Mouse (Mus musculus): ENCODE measurements around the gene March6. TPM values are rescaled to one million over a fixed set of nuclear protein-coding genes. Genes with fewer than 3 reads are reported as not detected.

Gene March6
- total and polyA plus RNA-seq, 2 experiments from 2014 or later = 26.8 to 69.1 TPM

DNA sequence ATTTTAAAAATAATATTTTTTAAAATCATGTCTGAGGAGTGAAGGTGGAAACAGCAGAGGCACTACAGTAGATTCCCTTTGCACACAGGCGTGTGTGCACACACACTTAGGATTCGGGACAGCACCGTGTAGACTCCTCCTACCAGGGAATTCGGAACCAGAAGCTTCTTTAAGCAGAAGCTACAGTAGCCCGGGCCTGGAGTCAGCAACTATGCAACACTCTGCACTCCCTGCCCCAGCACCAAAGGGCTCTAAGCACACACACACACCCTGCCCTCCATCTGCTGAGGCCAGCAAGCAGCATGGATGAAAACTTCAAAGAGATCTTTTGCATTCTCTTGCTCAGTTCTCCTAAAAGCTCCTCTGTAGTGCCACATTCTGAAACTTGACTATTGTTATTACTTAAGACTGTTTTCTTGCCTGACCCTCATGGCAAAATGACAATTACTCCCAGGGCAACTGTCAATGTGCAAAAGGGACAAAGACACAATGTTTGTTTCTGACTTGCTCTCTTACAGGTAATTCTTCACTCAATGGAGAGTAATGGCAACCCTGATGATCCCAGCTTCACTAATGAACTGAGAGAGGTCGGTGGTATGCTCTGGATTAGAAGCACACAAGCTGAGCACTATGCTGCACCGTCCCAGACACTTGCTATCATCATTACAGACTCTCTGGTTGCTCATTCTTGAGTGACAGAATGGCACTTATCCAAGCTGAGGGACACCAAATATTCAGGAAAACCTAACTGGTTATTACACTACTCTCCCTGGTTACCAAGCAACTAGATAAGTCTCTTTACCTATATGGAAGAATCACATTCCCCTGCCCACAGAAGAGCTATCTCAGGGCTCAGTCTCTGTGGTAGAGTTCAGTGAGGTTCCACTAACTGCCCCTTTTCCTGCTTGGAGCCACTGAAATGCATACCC is 20.1 kb downstream of the March6 start:
- no peak for ATAC-seq (ENCODE audit: insufficient read depth, low read depth)
- DNase-seq (ENCODE audit: low spot score) = no peak
- H3K4me3 ChIP-seq (ENCODE audit: low read depth, low read length) = no peak overlapping the region
- TF ChIP-seq CTCF (IDR thresholded peaks at IDR 0.05; ENCODE audit: low read depth) (no peak), EP300 (IDR thresholded peaks at IDR 0.05; ENCODE audit: low read depth) (no peak)
- H3K27ac ChIP-seq (ENCODE audit: low read depth) = peak overlapping the region; percentile 15; the same call in 1 of the 2 replicates
- H3K36me3 ChIP-seq (replicated peaks; ENCODE audit: control insufficient read depth, insufficient read depth, low read length) = no peaks in the 10 kb centered on the region; the same call in 1 of the 2 replicates
- no peaks in the 10 kb centered on the region for H3K27me3 ChIP-seq (ENCODE audit: control insufficient read depth, insufficient read depth, low read length)
- WGBS = 45% methylated on average over 7 of the region's 7 CpGs
- H3K4me1 ChIP-seq (ENCODE audit: control insufficient read depth, insufficient read depth) = peaks cover 5% of the 10 kb centered on the region; the same call in 1 of the 2 replicates
- H3K4me2 ChIP-seq (ENCODE audit: low read depth, low read length) = no peak overlapping the region
- no peaks in the 10 kb centered on the region for H3K9me3 ChIP-seq (replicated peaks; ENCODE audit: control insufficient read depth, low read length)
- H3K9ac ChIP-seq (replicated peaks; ENCODE audit: low read depth, low read length) = no peak overlapping the region

DNA sequence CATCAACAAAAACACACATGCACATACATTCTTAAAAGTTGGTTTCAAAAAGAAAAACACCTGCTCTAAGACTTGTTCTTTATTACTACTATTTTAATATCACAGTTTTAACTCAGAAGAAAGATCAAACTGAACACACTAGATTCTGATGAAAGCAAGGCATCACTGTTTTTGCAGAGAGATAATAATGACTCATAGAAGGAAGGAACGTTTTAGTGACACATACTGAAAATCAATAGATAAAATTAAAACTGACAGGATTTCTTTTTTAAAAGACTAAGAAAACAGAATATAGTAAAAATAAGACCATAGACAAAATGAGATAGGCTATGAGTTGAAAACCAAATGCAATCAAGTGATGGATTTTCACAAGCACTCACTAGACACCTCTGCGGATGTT is 25.8 kb downstream of the March6 start:
- Histone ChIP-seq H3K27me3 (ENCODE audit: control insufficient read depth, insufficient read depth, low read length) (no peaks in the 10 kb centered on the region), H3K4me3 (ENCODE audit: low read depth, low read length) (no peak overlapping the region), H3K27ac (ENCODE audit: low read depth) (no peak overlapping the region), H3K4me2 (ENCODE audit: low read depth, low read length) (no peak overlapping the region), H3K9me3 (replicated peaks; ENCODE audit: control insufficient read depth, low read length) (no peaks in the 10 kb centered on the region), H3K36me3 (replicated peaks; ENCODE audit: control insufficient read depth, insufficient read depth, low read length) (peaks cover 21% of the 10 kb centered on the region), H3K4me1 (ENCODE audit: control insufficient read depth, insufficient read depth) (no peaks in the 10 kb centered on the region), H3K9ac (replicated peaks; ENCODE audit: low read depth, low read length) (no peak overlapping the region)
- DNase-seq (ENCODE audit: low spot score) (no peak), ATAC-seq (ENCODE audit: insufficient read depth, low read depth) (no peak)
- 58% methylated on average over 2 of the region's 2 CpGs for WGBS
- TF ChIP-seq CTCF (IDR thresholded peaks at IDR 0.05; ENCODE audit: low read depth) (no peak), EP300 (IDR thresholded peaks at IDR 0.05; ENCODE audit: low read depth) (no peak)

GRCm38 (mm10) chr15:31503447-31503846 is 27.4 kb downstream of the March6 start:
- no peak overlapping the region for H3K4me2 ChIP-seq (ENCODE audit: low read depth, low read length)
- H3K4me1 ChIP-seq (ENCODE audit: control insufficient read depth, insufficient read depth) = no peaks in the 10 kb centered on the region
- TF ChIP-seq CTCF (IDR thresholded peaks at IDR 0.05; ENCODE audit: low read depth) (no peak), EP300 (IDR thresholded peaks at IDR 0.05; ENCODE audit: low read depth) (no peak)
- no peak for DNase-seq (ENCODE audit: low spot score)
- H3K27ac ChIP-seq (ENCODE audit: low read depth) = no peak overlapping the region
- no peaks in the 10 kb centered on the region for H3K9me3 ChIP-seq (replicated peaks; ENCODE audit: control insufficient read depth, low read length)
- 83% methylated on average over 3 of the region's 3 CpGs for WGBS
- H3K4me3 ChIP-seq (ENCODE audit: low read depth, low read length) = no peak overlapping the region
- no peak for ATAC-seq (ENCODE audit: insufficient read depth, low read depth)
- H3K36me3 ChIP-seq (replicated peaks; ENCODE audit: control insufficient read depth, insufficient read depth, low read length) = peaks cover 28% of the 10 kb centered on the region
- H3K27me3 ChIP-seq (ENCODE audit: control insufficient read depth, insufficient read depth, low read length) = no peaks in the 10 kb centered on the region
- no peak overlapping the region for H3K9ac ChIP-seq (replicated peaks; ENCODE audit: low read depth, low read length)

GRCm38 (mm10) chr15:31502996-31503395 is 27.9 kb downstream of the March6 start:
- Histone ChIP-seq H3K9me3 (replicated peaks; ENCODE audit: control insufficient read depth, low read length) (no peaks in the 10 kb centered on the region), H3K4me3 (ENCODE audit: low read depth, low read length) (no peak overlapping the region), H3K27ac (ENCODE audit: low read depth) (no peak overlapping the region), H3K36me3 (replicated peaks; ENCODE audit: control insufficient read depth, insufficient read depth, low read length) (peaks cover 33% of the 10 kb centered on the region), H3K4me1 (ENCODE audit: control insufficient read depth, insufficient read depth) (no peaks in the 10 kb centered on the region), H3K27me3 (ENCODE audit: control insufficient read depth, insufficient read depth, low read length) (no peaks in the 10 kb centered on the region), H3K4me2 (ENCODE audit: low read depth, low read length) (no peak overlapping the region), H3K9ac (replicated peaks; ENCODE audit: low read depth, low read length) (no peak overlapping the region)
- ATAC-seq (ENCODE audit: insufficient read depth, low read depth) (no peak), DNase-seq (ENCODE audit: low spot score) (no peak)
- WGBS = 84% methylated on average over 4 of the region's 4 CpGs
- no peak for TF ChIP-seq EP300 (IDR thresholded peaks at IDR 0.05; ENCODE audit: low read depth)
- TF ChIP-seq CTCF (IDR thresholded peaks at IDR 0.05; ENCODE audit: low read depth) = no peak

DNA sequence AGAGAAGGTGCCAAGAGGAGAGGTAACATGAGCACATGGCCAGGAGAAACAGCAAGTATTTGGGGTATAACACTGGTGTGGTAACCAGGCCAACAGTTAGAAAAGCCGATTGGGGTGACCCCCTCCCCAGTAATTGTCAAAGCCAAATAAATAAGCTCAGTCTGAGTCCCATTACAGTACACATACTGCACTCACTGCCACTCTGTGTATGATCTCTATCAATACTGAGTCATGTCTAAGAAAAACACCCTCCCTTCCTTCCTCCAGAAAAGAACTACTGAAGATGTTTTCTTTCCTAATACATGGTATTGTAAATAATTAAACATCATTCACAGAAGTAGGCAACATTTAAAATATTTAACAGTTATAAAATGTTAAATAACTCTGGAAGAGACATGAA is 28.5 kb downstream of the March6 start:
- TF ChIP-seq CTCF (IDR thresholded peaks at IDR 0.05; ENCODE audit: low read depth) = no peak
- no peak for TF ChIP-seq EP300 (IDR thresholded peaks at IDR 0.05; ENCODE audit: low read depth)
- peaks cover 39% of the 10 kb centered on the region for H3K36me3 ChIP-seq (replicated peaks; ENCODE audit: control insufficient read depth, insufficient read depth, low read length)
- H3K4me1 ChIP-seq (ENCODE audit: control insufficient read depth, insufficient read depth) = no peaks in the 10 kb centered on the region
- no peak overlapping the region for H3K4me2 ChIP-seq (ENCODE audit: low read depth, low read length)
- no peaks in the 10 kb centered on the region for H3K9me3 ChIP-seq (replicated peaks; ENCODE audit: control insufficient read depth, low read length)
- H3K9ac ChIP-seq (replicated peaks; ENCODE audit: low read depth, low read length) = no peak overlapping the region
- WGBS = 73% methylated on average over 1 of the region's 1 CpGs
- no peak for ATAC-seq (ENCODE audit: insufficient read depth, low read depth)
- no peak for DNase-seq (ENCODE audit: low spot score)
- H3K27me3 ChIP-seq (ENCODE audit: control insufficient read depth, insufficient read depth, low read length) = no peaks in the 10 kb centered on the region
- H3K27ac ChIP-seq (ENCODE audit: low read depth) = no peak overlapping the region
- no peak overlapping the region for H3K4me3 ChIP-seq (ENCODE audit: low read depth, low read length)
